Mouse (Mus musculus) retina, embryonic 14.5 days (tissue): ENCODE results near the gene L3mbtl4.

Experiments used
- DNase-seq: peaks from one replicate; pipeline ENCODE4 v3.0.0-alpha.2; 2015; ENCODE audit warnings: low spot score

L3mbtl4 gene

GRCm38 (mm10) chr17:68273527-68273926 is at the start of gene L3mbtl4:
Gene L3mbtl4, plus strand, starts transcription at chr17:68273797.
- DNase-seq, result peak; percentile 63

- DNase-seq, result no peak
Observed at GRCm38 (mm10) chr17:68230484-68230883, 43.1 kb upstream of the L3mbtl4 start.

- peak; percentile 67 for DNase-seq
Observed at GRCm38 (mm10) chr17:68235380-68235779, 38.2 kb upstream of the L3mbtl4 start.

- DNase-seq, result no peak
Observed at GRCm38 (mm10) chr17:68236992-68237391, 36.6 kb upstream of the L3mbtl4 start.

GRCm38 (mm10) chr17:68240171-68240570 is 33.4 kb upstream of the L3mbtl4 start:
- DNase-seq, result no peak

GRCm38 (mm10) chr17:68264835-68265557 is 8.6 kb upstream of the L3mbtl4 start:
- no peak for DNase-seq

- no peak for DNase-seq
Observed at GRCm38 (mm10) chr17:68273954-68274353, 357 bp downstream of the L3mbtl4 start.

GRCm38 (mm10) chr17:68275138-68275537 is 1.5 kb downstream of the L3mbtl4 start:
- no peak for DNase-seq

GRCm38 (mm10) chr17:68280915-68281314 is 7.3 kb downstream of the L3mbtl4 start:
- DNase-seq, result no peak

- DNase-seq, result peak; percentile 23
Observed at GRCm38 (mm10) chr17:68285119-68285782, 11.7 kb downstream of the L3mbtl4 start.

GRCm38 (mm10) chr17:68288094-68288493 is 14.5 kb downstream of the L3mbtl4 start:
- DNase-seq, result no peak

GRCm38 (mm10) chr17:68288699-68289098 is 15.1 kb downstream of the L3mbtl4 start:
- no peak for DNase-seq

- no peak for DNase-seq
Observed at GRCm38 (mm10) chr17:68291713-68292364, 18.2 kb downstream of the L3mbtl4 start.

- DNase-seq, result no peak
Observed at GRCm38 (mm10) chr17:68308381-68308780, 34.8 kb downstream of the L3mbtl4 start.

- no peak for DNase-seq
Observed at GRCm38 (mm10) chr17:68312286-68312927, 38.8 kb downstream of the L3mbtl4 start.

GRCm38 (mm10) chr17:68320940-68321339 is 47.3 kb downstream of the L3mbtl4 start:
- DNase-seq, result no peak

- DNase-seq, result no peak
Observed at GRCm38 (mm10) chr17:68322607-68323006, 49.0 kb downstream of the L3mbtl4 start.

- no peak for DNase-seq
Observed at GRCm38 (mm10) chr17:68332225-68332624, 58.6 kb downstream of the L3mbtl4 start.

- DNase-seq, result no peak
Observed at GRCm38 (mm10) chr17:68333382-68333781, 59.8 kb downstream of the L3mbtl4 start.

- DNase-seq, result no peak
Observed at GRCm38 (mm10) chr17:68338917-68339553, 65.4 kb downstream of the L3mbtl4 start.

- DNase-seq, result peak; percentile 17
Observed at GRCm38 (mm10) chr17:68357687-68358086, 84.1 kb downstream of the L3mbtl4 start.

- DNase-seq, result no peak
Observed at GRCm38 (mm10) chr17:68371101-68371500, 97.5 kb downstream of the L3mbtl4 start.
